Mouse (Mus musculus) cerebellum, adult 2 months (tissue): ENCODE measurements around the gene Slc44a1. TPM values are rescaled to one million over a fixed set of nuclear protein-coding genes. Genes with fewer than 3 reads are reported as not detected.

Experiments used
- DNase-seq, 2 experiments: peaks; one replicate each; pipeline ENCODE4 v3.0.0; 2021
- H3K27ac ChIP-seq: fragments of 200-500 bp; 2 replicates; pipeline ENCODE4 v1.5.1; 2012; ENCODE audit warnings: low read length, control low read depth, inconsistent platforms; ENCODE audit not compliant: insufficient read depth
- H3K27me3 ChIP-seq: fragments of 200-500 bp; 2 replicates; pipeline ENCODE4 v1.6.1; 2012; ENCODE audit warnings: inconsistent platforms, mild to moderate bottlenecking, low read length, moderate library complexity; ENCODE audit not compliant: control insufficient read depth, insufficient read depth
- H3K4me1 ChIP-seq: fragments of 200-500 bp; 2 replicates; pipeline ENCODE4 v1.6.1; 2011; ENCODE audit warnings: low read length; ENCODE audit not compliant: control insufficient read depth, insufficient read depth
- H3K4me3 ChIP-seq: fragments of 200-500 bp; replicated peaks from 2 replicates; pipeline ENCODE3; 2011; ENCODE audit warnings: mild to moderate bottlenecking, low read depth, low read length, control low read depth; ENCODE audit not compliant: insufficient read depth
- CTCF ChIP-seq: fragments of 200-500 bp; IDR thresholded peaks from 2 replicates; pipeline ENCODE4 v1.5.1; 2011; ENCODE audit warnings: low read depth, mild to moderate bottlenecking, control low read depth, low read length, moderate library complexity, borderline replicate concordance; ENCODE audit not compliant: insufficient read depth
- POLR2A ChIP-seq: fragments of 200-500 bp; IDR thresholded peaks from 2 replicates; pipeline ENCODE4 v1.6.1; 2011; ENCODE audit warnings: low read length, control low read depth, borderline replicate concordance; ENCODE audit not compliant: insufficient read depth
- WGBS: fragments of 180-500 bp; shearing (Covaris S2); methylation state at CpG from one replicate; pipeline ENCODE4 v1.1.7; 2018; 5-methylcytosine and 5-hydroxymethylcytosine counted together
- polyA plus RNA-seq: library from polyadenylated mRNA; depleted of rRNA; stranded (reverse); fragments of >200 nt; gene quantifications from 2 replicates; pipeline ENCODE4 v1.2.3, GENCODE M21; 2012

The Slc44a1 gene
- polyA plus RNA-seq, 1 experiment, result 85.3 TPM

- TF ChIP-seq POLR2A (no peak), CTCF (no peak)
- no peak for DNase-seq
- Histone ChIP-seq H3K27ac (no peak overlapping the region), H3K4me3 (no peak overlapping the region), H3K4me1 (peaks cover 29% of the 10 kb centered on the region), H3K27me3 (no peaks in the 10 kb centered on the region)
- 78% methylated on average over 5 of the region's 5 CpGs for WGBS
Measured at GRCm38 (mm10) chr4:53462069-53462468, 21.9 kb downstream of the Slc44a1 start.

DNA sequence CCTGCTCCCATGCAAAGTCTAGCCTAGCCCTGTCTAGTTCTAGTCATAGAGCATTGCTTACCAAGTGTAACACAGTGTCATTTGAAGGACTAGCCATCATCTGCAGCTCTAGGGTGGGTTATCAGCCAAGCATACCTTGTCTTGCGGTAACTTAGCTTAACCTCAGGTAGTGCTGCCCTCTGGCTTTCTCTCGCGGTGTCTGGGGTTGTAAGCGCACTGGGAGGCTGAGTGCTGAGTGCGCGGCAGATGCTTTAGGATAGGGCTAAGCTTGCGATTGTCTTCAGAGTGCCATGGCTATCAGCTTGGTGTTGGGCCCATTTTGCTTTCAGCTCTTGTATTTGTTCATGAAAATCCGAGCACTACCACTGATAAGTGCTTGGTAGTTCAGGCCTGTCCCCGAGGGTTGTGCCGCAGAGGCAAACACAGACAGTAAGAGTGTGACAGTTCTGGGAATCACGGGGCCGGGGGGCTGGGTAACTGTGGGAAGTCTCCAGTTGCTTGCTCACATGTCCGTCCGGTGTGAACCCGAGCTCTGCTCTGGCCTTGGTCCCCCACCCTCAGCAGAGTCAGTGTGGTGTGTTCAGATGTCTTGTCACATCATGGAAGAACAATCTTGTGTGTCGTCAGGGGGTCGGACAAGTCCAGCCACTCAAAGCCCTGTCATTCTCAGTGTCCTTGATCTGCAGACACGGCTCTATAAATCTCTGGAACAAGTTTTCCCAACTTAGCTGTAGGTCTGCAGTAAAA is 22.5 kb downstream of the Slc44a1 start:
- Histone ChIP-seq H3K4me3 (no peak overlapping the region), H3K4me1 (peaks cover 29% of the 10 kb centered on the region), H3K27me3 (no peaks in the 10 kb centered on the region), H3K27ac (peak overlapping the region; percentile 55; the same call in 1 of the 2 replicates)
- TF ChIP-seq CTCF (no peak), POLR2A (no peak)
- DNase-seq, result no peak
- 70% methylated on average over 18 of the region's 18 CpGs for WGBS

DNA sequence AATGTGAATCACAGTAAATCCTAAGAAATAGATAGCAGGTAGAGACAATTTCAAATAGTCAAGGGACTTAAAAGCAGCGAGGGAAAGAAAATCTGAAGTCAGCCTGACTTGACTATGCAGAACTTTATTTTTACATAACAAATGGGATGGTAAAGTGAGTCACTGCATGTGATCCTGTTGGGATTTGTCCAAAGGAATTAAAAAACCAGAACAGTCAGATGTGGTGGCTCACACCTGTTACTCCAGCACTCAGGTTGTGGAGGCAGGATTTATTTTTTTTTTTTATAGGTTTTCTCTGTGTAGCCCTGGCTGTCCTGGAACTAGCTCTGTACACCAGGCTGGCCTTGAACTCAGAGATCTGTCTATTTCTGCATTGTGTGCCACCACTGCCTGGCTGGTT is 25.7 kb downstream of the Slc44a1 start:
- peaks cover 17% of the 10 kb centered on the region for H3K4me1 ChIP-seq
- no peak overlapping the region for H3K27ac ChIP-seq
- TF ChIP-seq CTCF (no peak), POLR2A (no peak)
- no peaks in the 10 kb centered on the region for H3K27me3 ChIP-seq
- DNase-seq, result no peak
- no peak overlapping the region for H3K4me3 ChIP-seq
- WGBS, result 92% methylated on average over 1 of the region's 1 CpGs

- 91% methylated on average over 6 of the region's 6 CpGs for WGBS
- H3K27ac ChIP-seq, result no peak overlapping the region
Measured at GRCm38 (mm10) chr4:53469007-53469406, 28.8 kb downstream of the Slc44a1 start.

DNA sequence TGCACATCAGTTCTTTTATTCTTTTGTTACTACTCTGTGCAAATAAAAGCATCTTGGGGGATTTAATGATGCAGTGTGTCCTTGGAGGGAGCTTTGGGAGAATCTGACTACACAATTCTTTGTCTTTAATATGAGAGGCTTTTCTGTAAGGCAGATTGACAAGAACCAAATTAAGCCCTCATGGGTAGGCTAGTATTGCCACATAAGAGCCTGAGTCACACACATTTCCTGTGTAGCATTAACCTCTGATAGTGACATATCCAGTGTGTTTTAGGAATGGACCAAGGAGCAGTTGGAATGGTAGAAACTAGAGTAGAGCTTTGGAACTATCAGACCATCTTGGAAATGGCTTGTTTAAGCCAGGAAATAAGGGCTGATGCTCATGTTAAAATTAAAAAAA is 33.9 kb downstream of the Slc44a1 start:
- TF ChIP-seq CTCF (no peak), POLR2A (no peak)
- Histone ChIP-seq H3K4me3 (no peak overlapping the region), H3K4me1 (peaks cover 24% of the 10 kb centered on the region), H3K27ac (no peak overlapping the region; the same call in 1 of the 2 replicates), H3K27me3 (no peaks in the 10 kb centered on the region)
- no peak for DNase-seq

More at GRCm38 (mm10) chr4:53469007-53469406, 28.8 kb downstream of the Slc44a1 start:
- DNase-seq, result no peak
- no peak overlapping the region for H3K4me3 ChIP-seq
- H3K4me1 ChIP-seq, result peaks cover 5% of the 10 kb centered on the region; the same call in 1 of the 2 replicates
- no peak for TF ChIP-seq CTCF
- TF ChIP-seq POLR2A, result no peak
- no peaks in the 10 kb centered on the region for H3K27me3 ChIP-seq

DNA sequence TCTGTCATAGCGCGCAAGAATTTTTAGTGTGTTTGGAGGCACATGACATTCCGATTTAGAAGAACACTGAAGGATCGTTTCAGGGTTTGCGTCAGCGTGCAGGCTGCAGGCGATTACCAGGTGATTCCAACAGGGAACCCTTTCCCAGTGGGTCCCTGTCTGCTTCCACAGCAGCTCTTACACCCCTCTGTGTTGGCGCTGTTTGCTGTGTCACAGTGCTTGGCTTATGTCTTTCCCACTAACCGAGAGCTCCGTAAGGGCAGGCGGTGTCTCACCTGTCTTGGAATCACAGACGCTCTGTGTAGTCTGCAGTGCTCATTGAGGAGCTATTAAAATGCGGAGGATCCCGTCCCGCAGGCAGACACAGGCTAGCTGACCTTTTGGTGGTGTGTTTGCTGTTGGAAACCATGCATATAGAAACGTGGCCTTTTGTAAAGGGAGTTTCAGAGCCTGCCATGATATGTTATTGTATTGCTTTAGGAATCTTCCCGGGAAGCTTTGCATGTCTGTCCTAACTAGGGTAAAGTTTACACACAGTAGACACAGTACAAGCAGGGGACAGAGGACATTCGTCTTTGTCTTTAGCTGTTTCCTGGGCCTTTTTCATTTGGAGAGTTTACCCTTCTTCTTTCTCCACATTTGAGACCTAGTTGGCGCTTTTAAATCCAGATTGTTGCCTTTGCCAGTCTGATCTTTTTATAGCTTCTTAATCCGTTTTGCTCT is 35.2 kb downstream of the Slc44a1 start:
- peak; percentile 74 to 78 for DNase-seq
- peaks cover 26% of the 10 kb centered on the region for H3K4me1 ChIP-seq
- 13% methylated on average over 20 of the region's 20 CpGs for WGBS
- H3K27me3 ChIP-seq, result no peaks in the 10 kb centered on the region
- H3K27ac ChIP-seq, result peak overlapping the region; percentile 90
- peak overlapping the region; percentile 48 for H3K4me3 ChIP-seq
- no peak for TF ChIP-seq CTCF
- TF ChIP-seq POLR2A, result no peak

DNA sequence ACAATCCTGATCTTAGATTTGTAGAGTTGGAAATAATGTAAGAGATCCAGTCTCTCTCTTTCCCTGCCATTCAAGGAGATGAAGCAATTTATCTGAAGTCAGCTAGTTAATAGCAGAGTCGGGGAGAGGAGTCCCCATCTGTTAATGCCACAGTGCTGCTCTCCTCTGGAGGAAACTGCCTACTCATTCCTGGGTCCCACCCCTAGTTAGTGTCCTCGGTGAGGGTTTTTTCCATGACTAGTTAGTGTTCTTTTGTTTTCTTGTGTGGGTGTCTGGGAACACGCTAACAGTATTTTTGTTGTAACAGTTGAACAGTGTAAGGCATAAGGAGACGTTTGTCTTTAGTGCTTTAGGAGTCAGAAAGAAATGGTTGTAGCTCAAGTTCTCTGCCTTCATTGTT is 38.4 kb downstream of the Slc44a1 start:
- no peaks in the 10 kb centered on the region for H3K27me3 ChIP-seq
- H3K4me3 ChIP-seq, result no peak overlapping the region
- TF ChIP-seq POLR2A, result no peak
- no peak for TF ChIP-seq CTCF
- H3K4me1 ChIP-seq, result peaks cover 26% of the 10 kb centered on the region
- no peak overlapping the region for H3K27ac ChIP-seq
- WGBS, result 59% methylated on average over 4 of the region's 4 CpGs
- DNase-seq, result no peak

DNA sequence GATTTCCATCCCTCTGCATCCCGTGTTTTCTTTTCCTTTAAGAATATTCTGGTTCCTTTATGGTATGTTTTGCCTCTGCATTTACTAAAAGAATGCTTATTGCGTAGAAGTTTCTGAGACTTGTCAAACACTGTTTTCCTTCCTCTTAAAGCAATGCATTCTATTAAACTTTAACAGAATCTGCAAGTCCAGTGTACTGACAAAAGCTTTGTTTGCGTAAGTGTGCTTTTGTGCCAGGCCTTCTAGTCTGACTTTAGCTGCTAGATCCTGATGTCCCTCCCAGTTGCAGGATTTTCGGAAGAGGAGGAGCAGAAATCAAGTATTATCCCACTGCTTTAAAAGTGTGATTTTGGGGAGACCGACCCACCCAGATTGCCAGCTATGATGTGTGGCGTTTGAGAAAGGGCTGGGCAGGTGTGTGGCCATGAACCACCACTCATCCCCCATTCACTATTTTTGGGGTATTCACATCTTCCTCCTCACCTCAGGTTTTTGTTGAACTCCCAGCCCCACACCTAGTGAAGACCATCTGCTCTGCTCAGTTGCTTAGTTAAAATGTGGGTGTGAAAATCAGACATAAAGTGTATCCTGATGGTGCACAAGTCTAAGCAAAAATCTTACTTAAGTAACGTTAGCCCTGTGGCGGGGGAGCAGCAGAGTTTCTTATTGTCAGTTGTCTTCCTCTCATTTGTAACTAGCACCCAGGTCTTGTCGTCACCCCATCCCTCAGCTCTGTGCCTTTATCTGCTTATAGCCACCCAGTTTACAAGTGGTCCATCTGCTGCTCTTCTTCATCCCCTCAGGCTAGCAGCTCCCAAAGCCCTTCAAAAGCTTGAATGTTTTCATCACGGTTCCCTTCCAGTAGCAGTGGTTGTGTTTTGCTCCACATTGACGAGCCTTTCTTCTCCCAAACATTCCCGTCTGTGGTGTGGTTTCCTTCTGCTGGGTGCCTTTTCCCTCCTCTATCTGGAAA is 47.3 kb downstream of the Slc44a1 start:
- Histone ChIP-seq H3K27me3 (no peaks in the 10 kb centered on the region), H3K4me3 (no peak overlapping the region), H3K4me1 (peaks cover 35% of the 10 kb centered on the region), H3K27ac (peak overlapping the region; percentile 85)
- TF ChIP-seq CTCF (no peak), POLR2A (no peak)
- WGBS, result 54% methylated on average over 12 of the region's 12 CpGs
- DNase-seq, result no peak
